Mouse (Mus musculus): Measurements from ENCODE around the gene Rasl10a. TPM values are rescaled to one million over a fixed set of nuclear protein-coding genes. Genes with fewer than 3 reads are reported as not detected.

Rasl10a gene
- polyA plus RNA-seq, 1 experiment from 2014 or later: 1.1 TPM

DNA sequence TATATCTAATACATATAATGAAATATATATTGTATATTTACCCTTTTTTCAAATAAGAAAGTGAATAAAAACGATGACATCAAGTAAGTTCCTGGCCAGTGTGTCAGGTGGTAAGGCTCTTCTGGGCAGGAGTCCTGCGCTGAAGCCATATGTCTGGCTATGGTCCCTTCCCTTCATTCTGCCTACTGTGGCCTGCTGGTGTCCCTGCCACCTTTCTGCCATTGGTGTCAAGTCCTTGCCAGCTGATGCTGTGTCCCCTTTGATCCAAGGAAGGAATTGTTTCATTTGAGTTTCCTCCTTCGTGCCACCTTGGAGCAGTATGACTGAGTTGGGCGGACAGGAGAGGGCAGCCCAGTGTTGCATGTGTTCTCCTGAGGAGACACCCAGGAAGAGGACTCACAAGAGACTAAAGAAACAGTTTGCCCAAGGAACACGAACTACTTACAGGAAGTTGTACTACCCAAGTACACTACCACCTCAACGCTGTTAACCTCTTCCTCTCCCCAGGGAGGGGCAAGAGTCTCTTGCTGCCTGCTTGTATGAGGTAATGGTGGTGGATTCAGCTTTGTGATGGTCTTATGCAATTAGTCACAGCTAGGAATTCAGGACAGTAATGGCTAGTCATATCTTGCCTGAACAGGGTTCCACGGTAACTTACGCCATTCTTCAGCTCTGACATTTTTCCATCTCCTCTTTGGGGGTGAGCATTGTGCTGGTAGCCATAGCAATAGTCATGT is 15.1 kb upstream of the Rasl10a start:
- Histone ChIP-seq H3K9me3 (replicated peaks; ENCODE audit: control insufficient read depth, low read length) (no peaks in the 10 kb centered on the region), H3K9ac (ENCODE audit: low read depth, low read length) (no peak overlapping the region), H3K27ac (ENCODE audit: low read depth, low read length) (no peak overlapping the region), H3K4me3 (ENCODE audit: low read depth, low read length) (no peak overlapping the region), H3K4me2 (no peak overlapping the region), H3K27me3 (ENCODE audit: control insufficient read depth, insufficient read depth, low read length) (no peaks in the 10 kb centered on the region), H3K4me1 (ENCODE audit: control insufficient read depth, insufficient read depth, low read length) (peaks cover 14% of the 10 kb centered on the region), H3K36me3 (ENCODE audit: control insufficient read depth, insufficient read depth, low read length) (peaks cover 10% of the 10 kb centered on the region; the same call in 1 of the 2 replicates)
- WGBS (ENCODE audit: insufficient replicate concordance): 88% methylated on average over 8 of the region's 8 CpGs
- no peak for ATAC-seq (replicated peaks; ENCODE audit: insufficient number of reproducible peaks, low FRiP score, low TSS enrichment)

DNA sequence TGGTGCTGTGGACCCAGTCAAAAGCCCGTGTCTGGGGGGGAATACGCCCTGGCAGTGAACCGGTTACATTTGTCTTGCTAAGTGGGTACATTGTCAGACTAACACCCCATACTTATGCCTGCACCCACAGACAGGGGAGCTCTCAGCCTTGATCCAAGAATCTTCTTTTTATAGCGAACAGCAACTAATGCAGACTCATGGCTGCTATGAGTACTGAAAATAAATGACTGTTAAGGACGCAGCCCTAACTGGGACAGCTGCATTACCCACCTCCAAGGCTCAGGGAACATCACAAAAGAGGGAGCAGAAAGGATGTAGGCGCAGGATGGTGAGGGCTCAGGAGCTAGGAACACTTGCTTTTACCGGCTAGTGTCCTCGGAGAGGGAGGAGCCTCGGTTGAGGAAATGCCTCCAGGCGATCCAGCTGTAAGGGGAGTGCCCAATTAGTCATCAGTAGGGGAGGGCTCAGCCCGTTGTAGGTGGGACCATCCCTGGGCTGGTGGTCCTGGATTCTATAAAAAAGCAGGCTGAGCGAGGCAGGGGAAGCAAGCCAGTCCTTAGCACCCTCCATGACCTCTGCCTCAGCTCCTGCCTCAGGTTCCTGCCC is 11.5 kb upstream of the Rasl10a start:
- H3K36me3 ChIP-seq (ENCODE audit: control insufficient read depth, insufficient read depth, low read length): no peaks in the 10 kb centered on the region; the same call in 1 of the 2 replicates
- H3K27me3 ChIP-seq (ENCODE audit: control insufficient read depth, insufficient read depth, low read length): no peaks in the 10 kb centered on the region
- H3K4me3 ChIP-seq (ENCODE audit: low read depth, low read length): no peak overlapping the region
- no peak overlapping the region for H3K27ac ChIP-seq (ENCODE audit: low read depth, low read length)
- H3K9ac ChIP-seq (ENCODE audit: low read depth, low read length): no peak overlapping the region
- no peak for ATAC-seq (replicated peaks; ENCODE audit: insufficient number of reproducible peaks, low FRiP score, low TSS enrichment)
- H3K4me1 ChIP-seq (ENCODE audit: control insufficient read depth, insufficient read depth, low read length): peaks cover 6% of the 10 kb centered on the region
- no peaks in the 10 kb centered on the region for H3K9me3 ChIP-seq (replicated peaks; ENCODE audit: control insufficient read depth, low read length)
- no peak overlapping the region for H3K4me2 ChIP-seq
- WGBS (ENCODE audit: insufficient replicate concordance): 46% methylated on average over 12 of the region's 12 CpGs

DNA sequence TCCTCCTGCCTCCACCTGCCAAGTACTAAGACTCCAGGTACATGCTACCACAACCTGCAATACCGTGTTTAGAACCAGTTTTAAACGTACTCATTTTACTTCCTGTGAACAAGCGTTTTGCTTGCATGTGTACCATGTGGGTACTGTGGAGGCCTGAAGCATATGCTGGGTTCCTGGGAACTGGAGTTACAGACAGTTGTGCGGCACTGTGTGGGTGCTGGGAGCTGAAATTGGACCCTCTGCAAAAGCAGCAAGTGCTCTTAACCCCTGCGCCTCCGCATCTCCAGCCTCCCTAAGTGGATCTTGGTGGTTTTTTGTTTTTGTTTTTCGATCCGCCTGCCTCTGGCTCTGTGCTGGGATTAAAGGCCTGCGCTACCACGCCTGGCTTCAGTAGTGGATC is 6.3 kb upstream of the Rasl10a start:
- no peaks in the 10 kb centered on the region for H3K9me3 ChIP-seq (replicated peaks; ENCODE audit: control insufficient read depth, low read length)
- no peak overlapping the region for H3K27ac ChIP-seq (ENCODE audit: low read depth, low read length)
- no peaks in the 10 kb centered on the region for H3K36me3 ChIP-seq (ENCODE audit: control insufficient read depth, insufficient read depth, low read length)
- no peak overlapping the region for H3K4me2 ChIP-seq
- H3K4me1 ChIP-seq (ENCODE audit: control insufficient read depth, insufficient read depth, low read length): peaks cover 6% of the 10 kb centered on the region; the same call in 1 of the 2 replicates
- no peak for ATAC-seq (replicated peaks; ENCODE audit: insufficient number of reproducible peaks, low FRiP score, low TSS enrichment)
- H3K9ac ChIP-seq (ENCODE audit: low read depth, low read length): no peak overlapping the region
- no peak overlapping the region for H3K4me3 ChIP-seq (ENCODE audit: low read depth, low read length)
- peaks cover 13% of the 10 kb centered on the region for H3K27me3 ChIP-seq (ENCODE audit: control insufficient read depth, insufficient read depth, low read length)
- WGBS (ENCODE audit: insufficient replicate concordance): 80% methylated on average over 10 of the region's 10 CpGs

DNA sequence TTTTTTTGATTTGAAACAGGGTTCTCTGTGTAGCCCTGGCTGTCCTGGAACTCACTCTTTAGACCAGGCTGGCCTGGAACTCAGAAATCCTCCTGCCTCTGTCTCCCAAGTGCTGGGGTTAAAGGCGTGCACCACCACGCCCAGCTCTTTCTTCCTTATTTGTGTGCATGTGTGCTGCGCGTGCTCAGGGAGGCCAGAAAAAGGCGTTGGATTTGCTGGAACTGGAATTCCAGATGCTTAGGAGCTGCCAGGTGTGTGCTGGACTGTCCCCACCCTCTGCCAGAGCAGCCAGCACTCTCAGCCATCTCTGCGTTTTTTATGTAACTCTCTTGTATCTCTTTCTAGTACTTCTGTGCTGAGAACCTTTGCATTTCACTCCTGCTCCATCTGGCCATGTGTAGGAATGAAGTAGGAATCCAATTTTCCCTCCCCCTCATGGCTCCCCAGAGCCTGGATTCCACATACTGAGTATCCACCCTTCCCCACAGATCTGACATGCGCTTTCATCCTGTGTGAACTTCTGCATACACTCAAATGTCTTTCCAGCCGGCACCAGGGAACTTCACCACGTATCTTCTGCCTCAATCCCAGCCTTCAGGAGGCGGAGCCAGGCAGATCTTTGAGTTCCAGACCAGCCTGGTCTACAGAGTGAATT is 5.6 kb upstream of the Rasl10a start:
- no peaks in the 10 kb centered on the region for H3K9me3 ChIP-seq (replicated peaks; ENCODE audit: control insufficient read depth, low read length)
- no peak overlapping the region for H3K27ac ChIP-seq (ENCODE audit: low read depth, low read length)
- H3K4me3 ChIP-seq (ENCODE audit: low read depth, low read length): no peak overlapping the region
- H3K36me3 ChIP-seq (ENCODE audit: control insufficient read depth, insufficient read depth, low read length): no peaks in the 10 kb centered on the region
- peaks cover 20% of the 10 kb centered on the region for H3K27me3 ChIP-seq (ENCODE audit: control insufficient read depth, insufficient read depth, low read length)
- 62% methylated on average over 10 of the region's 10 CpGs for WGBS (ENCODE audit: insufficient replicate concordance)
- peaks cover 6% of the 10 kb centered on the region; the same call in 1 of the 2 replicates for H3K4me1 ChIP-seq (ENCODE audit: control insufficient read depth, insufficient read depth, low read length)
- H3K4me2 ChIP-seq: no peak overlapping the region
- no peak overlapping the region for H3K9ac ChIP-seq (ENCODE audit: low read depth, low read length)
- ATAC-seq (replicated peaks; ENCODE audit: insufficient number of reproducible peaks, low FRiP score, low TSS enrichment): no peak

DNA sequence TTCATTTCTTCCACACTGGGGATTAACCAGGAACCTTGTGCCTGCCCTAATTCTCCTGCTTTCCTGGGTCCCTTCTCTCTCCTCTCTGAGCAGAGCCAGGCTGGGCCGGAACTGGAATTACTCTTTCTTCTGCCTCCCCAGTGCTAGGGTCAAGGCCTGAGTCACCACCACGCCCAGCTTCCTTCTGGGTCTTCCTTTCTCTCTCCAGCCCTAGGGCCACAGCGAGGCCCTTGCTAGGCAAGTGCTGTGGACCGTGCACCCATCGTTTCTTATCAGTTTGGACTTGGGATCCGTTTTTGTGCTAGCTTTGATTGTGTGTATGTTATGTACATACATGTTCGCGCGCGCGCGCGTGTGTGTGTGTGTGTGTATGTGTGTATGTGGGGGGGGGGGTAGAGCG is 3.8 kb upstream of the Rasl10a start:
- Histone ChIP-seq H3K27ac (ENCODE audit: low read depth, low read length) (no peak overlapping the region), H3K4me2 (no peak overlapping the region), H3K36me3 (ENCODE audit: control insufficient read depth, insufficient read depth, low read length) (no peaks in the 10 kb centered on the region), H3K27me3 (ENCODE audit: control insufficient read depth, insufficient read depth, low read length) (peaks cover 37% of the 10 kb centered on the region), H3K9me3 (replicated peaks; ENCODE audit: control insufficient read depth, low read length) (no peaks in the 10 kb centered on the region), H3K9ac (ENCODE audit: low read depth, low read length) (no peak overlapping the region), H3K4me1 (ENCODE audit: control insufficient read depth, insufficient read depth, low read length) (peaks cover 18% of the 10 kb centered on the region), H3K4me3 (ENCODE audit: low read depth, low read length) (no peak overlapping the region)
- no peak for ATAC-seq (replicated peaks; ENCODE audit: insufficient number of reproducible peaks, low FRiP score, low TSS enrichment)
- WGBS (ENCODE audit: insufficient replicate concordance): 76% methylated on average over 14 of the region's 14 CpGs

DNA sequence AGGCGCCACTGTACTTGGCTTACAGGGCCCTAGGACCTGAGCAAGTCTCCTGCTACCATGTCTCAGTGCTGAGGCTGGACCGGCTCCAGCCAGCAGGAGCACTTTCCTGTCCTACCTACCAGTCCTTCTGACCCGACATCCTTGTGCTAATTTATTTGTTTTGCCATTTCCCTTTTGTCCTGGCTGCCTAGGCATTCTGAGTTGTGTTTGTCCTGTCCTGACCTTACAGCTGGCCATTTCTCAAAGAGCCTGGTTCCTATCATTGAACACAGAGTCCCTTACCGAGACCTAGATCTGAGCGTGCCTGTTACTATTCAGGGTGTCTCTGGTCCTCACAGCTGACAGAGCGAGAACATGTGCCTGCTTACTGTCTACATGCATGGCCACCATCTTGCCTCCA is 3.1 kb upstream of the Rasl10a start:
- no peak for ATAC-seq (replicated peaks; ENCODE audit: insufficient number of reproducible peaks, low FRiP score, low TSS enrichment)
- WGBS (ENCODE audit: insufficient replicate concordance): 54% methylated on average over 6 of the region's 6 CpGs
- Histone ChIP-seq H3K36me3 (ENCODE audit: control insufficient read depth, insufficient read depth, low read length) (no peaks in the 10 kb centered on the region), H3K9me3 (replicated peaks; ENCODE audit: control insufficient read depth, low read length) (no peaks in the 10 kb centered on the region), H3K9ac (ENCODE audit: low read depth, low read length) (no peak overlapping the region), H3K4me1 (ENCODE audit: control insufficient read depth, insufficient read depth, low read length) (peaks cover 21% of the 10 kb centered on the region), H3K4me3 (ENCODE audit: low read depth, low read length) (no peak overlapping the region), H3K27ac (ENCODE audit: low read depth, low read length) (no peak overlapping the region), H3K27me3 (ENCODE audit: control insufficient read depth, insufficient read depth, low read length) (peaks cover 45% of the 10 kb centered on the region), H3K4me2 (no peak overlapping the region)

DNA sequence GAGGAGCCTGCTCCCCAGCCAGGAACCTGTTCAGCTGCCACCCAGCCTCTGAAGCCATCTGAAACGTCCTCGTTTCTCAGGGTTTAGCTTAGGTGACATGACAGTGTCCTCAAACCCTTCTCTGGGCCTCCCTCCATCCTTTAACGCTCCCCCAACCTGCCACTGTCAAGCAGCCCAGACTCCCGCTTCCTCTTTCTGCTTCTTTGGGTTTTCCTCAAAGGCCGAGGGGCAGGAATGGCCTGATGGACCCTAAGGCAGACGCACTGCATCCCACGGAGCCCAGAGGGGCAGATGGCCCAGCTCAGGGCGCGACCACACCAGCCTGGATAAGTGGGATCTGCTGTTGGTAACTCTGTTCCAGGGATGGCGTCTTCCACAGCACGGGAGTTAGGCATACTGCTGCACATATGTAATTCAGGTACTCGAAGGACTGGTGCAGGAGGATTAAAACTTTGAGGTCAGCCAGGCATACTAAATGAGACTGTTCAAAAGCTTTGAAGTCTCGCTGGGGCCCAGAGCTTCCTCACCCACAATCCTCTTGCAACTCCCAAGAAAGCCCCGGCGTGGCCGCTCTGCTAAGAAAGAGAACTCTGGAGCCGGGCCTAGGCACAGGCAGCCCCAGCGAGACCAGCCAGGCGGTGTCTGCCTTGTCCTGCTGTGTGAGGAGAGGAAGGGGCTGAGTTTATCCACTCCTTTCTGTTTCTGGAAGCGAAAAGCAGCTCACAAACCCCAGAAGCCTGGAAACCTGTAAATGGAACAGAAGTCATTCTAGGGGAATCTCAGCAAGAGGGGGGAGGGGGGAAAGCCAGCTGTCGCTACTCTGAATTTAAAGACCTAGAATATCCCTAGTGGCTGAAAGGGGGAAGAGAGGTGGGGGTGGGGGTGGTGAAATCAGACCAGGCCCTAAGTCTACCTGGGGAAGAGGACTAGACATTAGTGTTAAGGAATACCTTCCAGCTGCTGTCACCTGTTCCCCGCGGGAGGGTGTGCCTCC is 1.7 kb upstream of the Rasl10a start:
- H3K4me2 ChIP-seq: no peak overlapping the region
- peaks cover 58% of the 10 kb centered on the region for H3K27me3 ChIP-seq (ENCODE audit: control insufficient read depth, insufficient read depth, low read length)

DNA sequence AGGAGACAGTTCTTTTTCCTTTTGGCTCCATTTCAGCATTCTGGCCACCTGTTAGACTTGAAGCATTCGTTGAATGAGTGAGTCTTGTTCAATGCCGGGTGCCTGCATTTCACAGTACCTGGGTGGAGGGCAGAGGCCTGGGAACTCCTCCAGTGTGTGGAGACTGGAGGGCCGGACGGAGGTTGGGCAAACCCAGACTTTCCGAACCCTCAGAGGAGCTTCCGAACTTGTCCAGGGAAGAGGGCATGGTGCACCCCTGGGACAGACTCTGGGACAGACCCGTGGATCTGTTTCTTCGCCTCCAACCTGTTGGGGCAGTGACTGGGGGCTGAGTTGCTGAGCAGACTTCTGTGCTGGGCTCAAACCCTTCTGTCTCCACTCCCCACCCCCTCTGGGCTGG is 864 bp upstream of the Rasl10a start:
- Histone ChIP-seq H3K36me3 (ENCODE audit: control insufficient read depth, insufficient read depth, low read length) (no peaks in the 10 kb centered on the region), H3K27ac (ENCODE audit: low read depth, low read length) (no peak overlapping the region), H3K9ac (ENCODE audit: low read depth, low read length) (no peak overlapping the region), H3K4me1 (ENCODE audit: control insufficient read depth, insufficient read depth, low read length) (peaks cover 32% of the 10 kb centered on the region), H3K27me3 (ENCODE audit: control insufficient read depth, insufficient read depth, low read length) (peaks cover 66% of the 10 kb centered on the region), H3K4me2 (no peak overlapping the region), H3K4me3 (ENCODE audit: low read depth, low read length) (no peak overlapping the region), H3K9me3 (replicated peaks; ENCODE audit: control insufficient read depth, low read length) (no peaks in the 10 kb centered on the region)
- no peak for ATAC-seq (replicated peaks; ENCODE audit: insufficient number of reproducible peaks, low FRiP score, low TSS enrichment)
- 59% methylated on average over 8 of the region's 8 CpGs for WGBS (ENCODE audit: insufficient replicate concordance)

More for the DNA sequence above, 1.7 kb upstream of the Rasl10a start:
- Histone ChIP-seq H3K9me3 (replicated peaks; ENCODE audit: control insufficient read depth, low read length) (no peaks in the 10 kb centered on the region), H3K36me3 (ENCODE audit: control insufficient read depth, insufficient read depth, low read length) (no peaks in the 10 kb centered on the region), H3K4me3 (ENCODE audit: low read depth, low read length) (no peak overlapping the region), H3K27ac (ENCODE audit: low read depth, low read length) (no peak overlapping the region), H3K9ac (ENCODE audit: low read depth, low read length) (no peak overlapping the region), H3K4me1 (ENCODE audit: control insufficient read depth, insufficient read depth, low read length) (peaks cover 24% of the 10 kb centered on the region)
- 42% methylated on average over 23 of the region's 23 CpGs for WGBS (ENCODE audit: insufficient replicate concordance)
- ATAC-seq (replicated peaks; ENCODE audit: insufficient number of reproducible peaks, low FRiP score, low TSS enrichment): no peak
